11 mouse cellular contexts compared by ENCODE assay signal in genomic region chr16:29881497-29881896, GRCm38 (mm10).
DNase-seq lines count a peak whose midpoint lies in the region; ATAC-seq and TF ChIP-seq lines count a peak whose summit lies in the region.
"Had no signal": no experiment of that assay in that cellular context is flagged by ENCODE, and none has a peak within 500 bp of the region (broad histone marks: within the 10 kb centered on the region; RNA-seq: fewer than 3 reads in every experiment).

No protein-coding gene starts in this region.

- no peak for TF ChIP-seq CTCF in kidney, adult 2 months (conservative IDR thresholded peaks at IDR 0.05; ENCODE audit: insufficient read depth, insufficient read length, low read depth, low read length)
- no peak for TF ChIP-seq CTCF in Patski (IDR thresholded peaks at IDR 0.05)

- no peaks in the 10 kb centered on the region for H3K9me3 ChIP-seq in embryonic facial prominence, embryonic 14.5 days (ENCODE audit: control insufficient read depth, low read length)
- H3K9me3 ChIP-seq in embryonic facial prominence, embryonic 10.5 days = no peaks in the 10 kb centered on the region
- no peaks in the 10 kb centered on the region for H3K9me3 ChIP-seq in lung, embryonic 16.5 days (ENCODE audit: control insufficient read depth, low read length)
- H3K9me3 ChIP-seq: kidney, embryonic 15.5 days had no signal

- 0 out of 2 replicates have a peak overlapping the region, but pooled peaks have one; percentile 1 for H3K27ac ChIP-seq in embryonic facial prominence, embryonic 14.5 days (replicated peaks; ENCODE audit: low read depth, low read length)
- H3K27ac ChIP-seq in embryonic facial prominence, embryonic 10.5 days (replicated peaks) = no peak overlapping the region
- H3K27ac ChIP-seq in kidney, adult 2 months (ENCODE audit: insufficient read depth, low read depth, low read length) = no peak overlapping the region
- H3K27ac ChIP-seq in lung, embryonic 16.5 days (ENCODE audit: low read length) = peak overlapping the region; percentile 58
- H3K27ac ChIP-seq: kidney, embryonic 15.5 days; left cerebral cortex, adult 2 months had no signal

- 28% methylated on average over 12 of the region's 12 CpGs for WGBS in embryonic facial prominence, embryonic 14.5 days
- 51% methylated on average over 12 of the region's 12 CpGs for WGBS in embryonic facial prominence, embryonic 10.5 days
- WGBS in kidney, adult 2 months = 61% methylated on average over 12 of the region's 12 CpGs
- WGBS in lung, embryonic 16.5 days = 20% methylated on average over 12 of the region's 12 CpGs

- TF ChIP-seq POLR2A in kidney, adult 2 months (IDR thresholded peaks at IDR 0.05; ENCODE audit: low read depth, low read length) = no peak

- H3K4me3 ChIP-seq in embryonic facial prominence, embryonic 14.5 days (ENCODE audit: low read depth, low read length) = no peak overlapping the region
- H3K4me3 ChIP-seq in embryonic facial prominence, embryonic 10.5 days = no peak overlapping the region
- no peak overlapping the region for H3K4me3 ChIP-seq in kidney, adult 2 months (ENCODE audit: insufficient read depth, low read depth, low read length)
- no peak overlapping the region for H3K4me3 ChIP-seq in lung, embryonic 16.5 days (ENCODE audit: low read length)
- H3K4me3 ChIP-seq: kidney, embryonic 15.5 days; left cerebral cortex, adult 2 months had no signal

- H3K9ac ChIP-seq in embryonic facial prominence, embryonic 14.5 days (ENCODE audit: low read depth, low read length) = no peak overlapping the region
- peak overlapping the region; percentile 26; the same call in 1 of the 2 replicates for H3K9ac ChIP-seq in lung, embryonic 16.5 days (ENCODE audit: low read length)
- H3K9ac ChIP-seq: kidney, embryonic 15.5 days had no signal

- DNase-seq in embryonic facial prominence, embryonic 14.5 days (ENCODE audit: low spot score) = peak; percentile 71
- DNase-seq in embryonic facial prominence, embryonic 10.5 days (ENCODE audit: low spot score) = no peak
- DNase-seq in kidney, adult 2 months = peak; percentile 7
- no peak for DNase-seq in kidney, adult 8-10 months
- peak; percentile 68 for DNase-seq in Patski (ENCODE audit: low read depth, low spot score)
- no peak for DNase-seq in thymus, postnatal 10 days (ENCODE audit: low spot score in 2 of 2)
- no peak for DNase-seq in right cerebral cortex, postnatal 10 days (ENCODE audit: low spot score in 2 of 2)
- DNase-seq: retina, postnatal 1 day had no signal

- in situ Hi-C loops in Patski (cut with MboI; ENCODE audit: low pct_unique_long_range_greater_than_20kb) = loop anchor here (5.0 kb wide), 1 partner anchor 306 kb away; no protein-coding TSS in a partner anchor

- H3K36me3 ChIP-seq in embryonic facial prominence, embryonic 14.5 days (ENCODE audit: control insufficient read depth, insufficient read depth, low read length) = no peaks in the 10 kb centered on the region
- no peaks in the 10 kb centered on the region for H3K36me3 ChIP-seq in embryonic facial prominence, embryonic 10.5 days (replicated peaks)
- H3K36me3 ChIP-seq in kidney, adult 2 months (ENCODE audit: control insufficient read depth, insufficient read depth, low read length) = no peaks in the 10 kb centered on the region
- no peaks in the 10 kb centered on the region for H3K36me3 ChIP-seq in lung, embryonic 16.5 days (ENCODE audit: control insufficient read depth, insufficient read depth, low read length)
- H3K36me3 ChIP-seq: kidney, embryonic 15.5 days had no signal

- CTCF ChIA-PET in Patski (lab: Charles Lee) = no interaction called here

- H3K4me2 ChIP-seq in embryonic facial prominence, embryonic 14.5 days (ENCODE audit: low read depth, low read length) = no peak overlapping the region
- H3K4me2 ChIP-seq in lung, embryonic 16.5 days (ENCODE audit: low read depth, low read length) = no peak overlapping the region
- H3K4me2 ChIP-seq: kidney, embryonic 15.5 days had no signal

- POLR2A ChIA-PET in Patski (lab: Charles Lee) = no interaction called here

- ATAC-seq in embryonic facial prominence, embryonic 14.5 days (ENCODE audit: low read depth) = no peak
- peak; percentile 10 for ATAC-seq in Patski
- ATAC-seq in lung, embryonic 16.5 days (ENCODE audit: low read depth) = peak; percentile 34; the same call in 1 of the 2 replicates

- peaks cover 37% of the 10 kb centered on the region for H3K4me1 ChIP-seq in embryonic facial prominence, embryonic 14.5 days (ENCODE audit: control insufficient read depth, insufficient read depth, low read length)
- H3K4me1 ChIP-seq in embryonic facial prominence, embryonic 10.5 days = peaks cover 59% of the 10 kb centered on the region
- H3K4me1 ChIP-seq in kidney, adult 2 months (ENCODE audit: control insufficient read depth, insufficient read depth, low read length) = no peaks in the 10 kb centered on the region; the same call in 1 of the 2 replicates
- peaks cover 33% of the 10 kb centered on the region for H3K4me1 ChIP-seq in lung, embryonic 16.5 days (replicated peaks; ENCODE audit: control insufficient read depth, insufficient read depth, low read length)

- H3K27me3 ChIP-seq in embryonic facial prominence, embryonic 14.5 days (replicated peaks; ENCODE audit: control insufficient read depth, insufficient read depth, low read length) = no peaks in the 10 kb centered on the region
- H3K27me3 ChIP-seq in embryonic facial prominence, embryonic 10.5 days (replicated peaks; ENCODE audit: low read depth, poor library complexity, severe bottlenecking) = peaks cover 66% of the 10 kb centered on the region
- no peaks in the 10 kb centered on the region for H3K27me3 ChIP-seq in kidney, adult 2 months (replicated peaks; ENCODE audit: control insufficient read depth, insufficient read depth, low read length)
- H3K27me3 ChIP-seq in Patski = no peaks in the 10 kb centered on the region
- no peaks in the 10 kb centered on the region for H3K27me3 ChIP-seq in lung, embryonic 16.5 days (ENCODE audit: control insufficient read depth, insufficient read depth, low read depth, low read length)

Comparison
In these comparisons a context has a peak if more than half of its experiments do, and no peak if none do; other contexts are left out.
1. DNase-seq: peak in embryonic facial prominence, embryonic 14.5 days (single experiment), kidney, adult 2 months (single experiment) and Patski (single experiment); none in embryonic facial prominence, embryonic 10.5 days (single experiment), kidney, adult 8-10 months (0 of 2), thymus, postnatal 10 days (0 of 2) and right cerebral cortex, postnatal 10 days (0 of 2).
2. H3K27ac ChIP-seq: peak in embryonic facial prominence, embryonic 14.5 days (single experiment) and lung, embryonic 16.5 days (single experiment); none in embryonic facial prominence, embryonic 10.5 days (single experiment) and kidney, adult 2 months (single experiment).